Mouse (Mus musculus) embryo, embryonic 9.5 days (tissue): ENCODE results near the gene Slc22a12.

Experiments
- DNase-seq: peaks from one replicate; pipeline ENCODE4 v3.0.0-alpha.2; 2017; ENCODE audit errors: extremely low spot score

Gene Slc22a12

DNA sequence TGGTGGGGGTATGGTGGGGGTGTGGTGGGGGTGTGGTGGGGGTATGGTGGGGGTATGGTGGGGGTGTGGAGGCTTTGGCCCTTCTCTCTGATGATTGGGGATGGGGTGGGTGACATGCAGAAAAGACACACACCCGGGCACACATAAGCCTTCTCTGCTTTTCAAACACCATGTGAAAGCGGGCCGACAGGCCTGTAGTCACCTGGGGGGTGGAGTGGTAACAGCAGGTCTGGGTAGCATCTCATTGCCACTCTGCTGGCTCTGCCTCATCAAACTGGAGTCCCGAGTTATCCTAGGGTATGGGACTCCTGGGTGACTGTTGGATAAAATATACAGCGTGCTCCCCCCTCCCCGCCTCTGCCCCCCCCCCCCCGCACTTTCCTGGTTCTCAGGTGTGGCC, 48.8 kb downstream of the Slc22a12 start:
- no peak for DNase-seq

- no peak for DNase-seq
These were observed 49.6 kb downstream of the Slc22a12 start for GRCm38 (mm10) chr19:6493219-6493618.

- DNase-seq, result peak; percentile 74
These were observed 50.7 kb downstream of the Slc22a12 start for GRCm38 (mm10) chr19:6492124-6492523.

- DNase-seq, result no peak
These were observed 51.3 kb downstream of the Slc22a12 start for GRCm38 (mm10) chr19:6491538-6491937.

- DNase-seq, result peak; percentile 84
These were observed 53.8 kb downstream of the Slc22a12 start for GRCm38 (mm10) chr19:6489030-6489429.
